Mouse (Mus musculus): ENCODE data around the gene Mettl27. TPM values are rescaled to one million over a fixed set of nuclear protein-coding genes. Genes with fewer than 3 reads are reported as not detected.
A peak's percentile ranks its signal among the peaks of the same experiment; 100 is the strongest.

The Mettl27 gene
- polyA plus RNA-seq, 1 experiment from 2014 or later: 26.3 TPM

GRCm38 (mm10) chr5:134896965-134897364 is 35.2 kb upstream of the Mettl27 start:
- H3K4me1 ChIP-seq (ENCODE audit: control insufficient read depth, insufficient read depth, low read length): peaks cover 10% of the 10 kb centered on the region
- 81% methylated on average over 8 of the region's 8 CpGs for WGBS
- H3K27ac ChIP-seq (ENCODE audit: low read length): no peak overlapping the region
- no peaks in the 10 kb centered on the region for H3K9me3 ChIP-seq (ENCODE audit: control insufficient read depth, low read depth, low read length)
- H3K4me3 ChIP-seq (ENCODE audit: low read depth, low read length): no peak overlapping the region
- H3K4me2 ChIP-seq (replicated peaks; ENCODE audit: low read depth, low read length): no peak overlapping the region
- H3K9ac ChIP-seq (replicated peaks; ENCODE audit: low read depth, low read length): no peak overlapping the region
- no peak for ATAC-seq (ENCODE audit: insufficient number of reproducible peaks, insufficient read depth, low FRiP score, low read depth)
- no peaks in the 10 kb centered on the region for H3K27me3 ChIP-seq (ENCODE audit: control insufficient read depth, insufficient read depth, low read length)
- H3K36me3 ChIP-seq (ENCODE audit: control insufficient read depth, insufficient read depth, low read length): no peaks in the 10 kb centered on the region

GRCm38 (mm10) chr5:134897596-134897995 is 34.6 kb upstream of the Mettl27 start:
- 26% methylated on average over 16 of the region's 17 CpGs for WGBS
- peaks cover 10% of the 10 kb centered on the region for H3K4me1 ChIP-seq (ENCODE audit: control insufficient read depth, insufficient read depth, low read length)
- no peak overlapping the region for H3K9ac ChIP-seq (replicated peaks; ENCODE audit: low read depth, low read length)
- H3K27ac ChIP-seq (ENCODE audit: low read length): no peak overlapping the region
- H3K9me3 ChIP-seq (ENCODE audit: control insufficient read depth, low read depth, low read length): no peaks in the 10 kb centered on the region
- H3K4me2 ChIP-seq (replicated peaks; ENCODE audit: low read depth, low read length): peak overlapping the region; percentile 2; the same call in 1 of the 2 replicates
- H3K4me3 ChIP-seq (ENCODE audit: low read depth, low read length): no peak overlapping the region
- ATAC-seq (ENCODE audit: insufficient number of reproducible peaks, insufficient read depth, low FRiP score, low read depth): peak; percentile 20; the same call in 1 of the 2 replicates
- H3K36me3 ChIP-seq (ENCODE audit: control insufficient read depth, insufficient read depth, low read length): no peaks in the 10 kb centered on the region
- H3K27me3 ChIP-seq (ENCODE audit: control insufficient read depth, insufficient read depth, low read length): no peaks in the 10 kb centered on the region

DNA sequence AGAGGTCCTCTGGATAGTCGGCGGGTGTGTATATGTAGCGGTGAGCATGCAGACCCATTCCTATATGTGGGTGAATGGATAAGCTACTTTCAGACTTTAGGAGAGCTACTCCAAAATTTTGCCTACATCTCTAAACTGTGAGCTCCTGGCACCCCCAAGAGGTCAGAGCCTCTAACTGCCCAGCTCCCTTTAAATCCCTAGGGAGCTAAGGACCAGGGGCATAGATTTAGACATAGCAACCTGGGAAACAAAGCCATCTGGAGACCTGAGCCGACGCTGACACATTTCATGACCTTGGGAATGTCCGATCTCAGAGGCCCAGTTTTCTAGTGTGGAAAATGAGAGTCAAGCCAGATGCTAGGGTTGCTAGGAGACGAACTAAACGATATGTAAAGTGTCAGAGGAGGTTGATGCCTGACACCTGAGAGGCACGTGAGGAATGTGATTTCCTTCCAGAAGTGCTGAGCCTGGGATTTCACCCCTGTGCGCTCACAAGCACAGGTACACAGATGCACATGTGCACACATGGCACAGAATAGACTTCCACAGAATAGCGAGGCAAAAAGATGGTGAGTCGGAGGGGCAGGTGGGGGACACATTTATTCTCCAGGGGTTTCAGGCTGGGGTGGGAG is 31.0 kb upstream of the Mettl27 start:
- Histone ChIP-seq H3K4me1 (ENCODE audit: control insufficient read depth, insufficient read depth, low read length) (peaks cover 10% of the 10 kb centered on the region), H3K9me3 (ENCODE audit: control insufficient read depth, low read depth, low read length) (no peaks in the 10 kb centered on the region), H3K27ac (ENCODE audit: low read length) (no peak overlapping the region), H3K4me2 (replicated peaks; ENCODE audit: low read depth, low read length) (no peak overlapping the region), H3K9ac (replicated peaks; ENCODE audit: low read depth, low read length) (no peak overlapping the region), H3K36me3 (ENCODE audit: control insufficient read depth, insufficient read depth, low read length) (no peaks in the 10 kb centered on the region), H3K4me3 (ENCODE audit: low read depth, low read length) (no peak overlapping the region), H3K27me3 (ENCODE audit: control insufficient read depth, insufficient read depth, low read length) (no peaks in the 10 kb centered on the region)
- peak; percentile 31; the same call in 1 of the 2 replicates for ATAC-seq (ENCODE audit: insufficient number of reproducible peaks, insufficient read depth, low FRiP score, low read depth)
- WGBS: 29% methylated on average over 12 of the region's 12 CpGs

- no peak for ATAC-seq (ENCODE audit: insufficient number of reproducible peaks, insufficient read depth, low FRiP score, low read depth)
- 68% methylated on average over 8 of the region's 8 CpGs for WGBS
Measured at GRCm38 (mm10) chr5:134901644-134902027, 30.5 kb upstream of the Mettl27 start.

GRCm38 (mm10) chr5:134906633-134907032 is 25.5 kb upstream of the Mettl27 start, which contains the start of gene Tmem270:
Gene Tmem270, minus strand, starts transcription at chr5:134906733.
- no peaks in the 10 kb centered on the region for H3K36me3 ChIP-seq (ENCODE audit: control insufficient read depth, insufficient read depth, low read length)

More at GRCm38 (mm10) chr5:134901644-134902027, 30.5 kb upstream of the Mettl27 start:
- H3K4me3 ChIP-seq (ENCODE audit: low read depth, low read length): no peak overlapping the region
- no peak overlapping the region for H3K27ac ChIP-seq (ENCODE audit: low read length)
- no peaks in the 10 kb centered on the region for H3K9me3 ChIP-seq (ENCODE audit: control insufficient read depth, low read depth, low read length)
- H3K4me2 ChIP-seq (replicated peaks; ENCODE audit: low read depth, low read length): no peak overlapping the region
- no peak overlapping the region for H3K9ac ChIP-seq (replicated peaks; ENCODE audit: low read depth, low read length)
- no peaks in the 10 kb centered on the region for H3K36me3 ChIP-seq (ENCODE audit: control insufficient read depth, insufficient read depth, low read length)
- H3K4me1 ChIP-seq (ENCODE audit: control insufficient read depth, insufficient read depth, low read length): peaks cover 10% of the 10 kb centered on the region
- no peaks in the 10 kb centered on the region for H3K27me3 ChIP-seq (ENCODE audit: control insufficient read depth, insufficient read depth, low read length)

GRCm38 (mm10) chr5:134907135-134907534 is 25.0 kb upstream of the Mettl27 start:
- H3K27ac ChIP-seq (ENCODE audit: low read length): no peak overlapping the region
- H3K9ac ChIP-seq (replicated peaks; ENCODE audit: low read depth, low read length): no peak overlapping the region
- no peak overlapping the region for H3K4me3 ChIP-seq (ENCODE audit: low read depth, low read length)
- H3K36me3 ChIP-seq (ENCODE audit: control insufficient read depth, insufficient read depth, low read length): no peaks in the 10 kb centered on the region
- no peaks in the 10 kb centered on the region for H3K9me3 ChIP-seq (ENCODE audit: control insufficient read depth, low read depth, low read length)
- no peaks in the 10 kb centered on the region for H3K4me1 ChIP-seq (ENCODE audit: control insufficient read depth, insufficient read depth, low read length)
- 0% methylated on average over 13 of the region's 13 CpGs for WGBS
- no peaks in the 10 kb centered on the region for H3K27me3 ChIP-seq (ENCODE audit: control insufficient read depth, insufficient read depth, low read length)
- peak; percentile 90 for ATAC-seq (ENCODE audit: insufficient number of reproducible peaks, insufficient read depth, low FRiP score, low read depth)
- H3K4me2 ChIP-seq (replicated peaks; ENCODE audit: low read depth, low read length): no peak overlapping the region

More at GRCm38 (mm10) chr5:134906633-134907032, 25.5 kb upstream of the Mettl27 start, which contains the start of gene Tmem270:
- H3K4me1 ChIP-seq (ENCODE audit: control insufficient read depth, insufficient read depth, low read length): no peaks in the 10 kb centered on the region
- H3K9ac ChIP-seq (replicated peaks; ENCODE audit: low read depth, low read length): no peak within 1 kb of the TSS
- no peaks in the 10 kb centered on the region for H3K27me3 ChIP-seq (ENCODE audit: control insufficient read depth, insufficient read depth, low read length)
- H3K9me3 ChIP-seq (ENCODE audit: control insufficient read depth, low read depth, low read length): no peaks in the 10 kb centered on the region
- ATAC-seq (ENCODE audit: insufficient number of reproducible peaks, insufficient read depth, low FRiP score, low read depth): no peak
- H3K27ac ChIP-seq (ENCODE audit: low read length): no peak within 1 kb of the TSS
- no peak within 1 kb of the TSS for H3K4me2 ChIP-seq (replicated peaks; ENCODE audit: low read depth, low read length)
- H3K4me3 ChIP-seq (ENCODE audit: low read depth, low read length): no peak within 1 kb of the TSS
- whole genome bisulfite sequencing: 83% methylated on average over 6 of the region's 6 CpGs

- no peaks in the 10 kb centered on the region for H3K4me1 ChIP-seq (ENCODE audit: control insufficient read depth, insufficient read depth, low read length)
- H3K36me3 ChIP-seq (ENCODE audit: control insufficient read depth, insufficient read depth, low read length): no peaks in the 10 kb centered on the region
- ATAC-seq (ENCODE audit: insufficient number of reproducible peaks, insufficient read depth, low FRiP score, low read depth): no peak
Measured at GRCm38 (mm10) chr5:134911901-134912300, 20.3 kb upstream of the Mettl27 start.

DNA sequence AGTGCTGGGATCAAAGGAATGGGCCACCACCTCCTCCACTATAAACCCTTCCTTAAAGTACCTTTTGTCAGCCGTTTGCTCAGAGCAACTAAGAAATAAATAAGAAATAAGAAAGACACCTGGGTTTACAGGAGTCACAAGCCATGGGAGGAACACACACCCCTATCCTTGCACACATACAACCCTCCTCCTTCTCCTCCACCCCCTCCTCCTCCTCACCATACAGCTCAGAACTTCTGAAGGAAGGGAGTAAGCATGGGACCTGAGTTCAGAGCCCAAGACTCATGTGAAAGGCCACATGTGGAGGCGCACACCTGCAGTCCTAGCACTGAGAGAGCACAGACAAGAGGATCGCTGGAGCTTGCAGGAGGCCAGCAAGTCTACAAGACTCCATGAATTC is 18.8 kb upstream of the Mettl27 start:
- H3K9me3 ChIP-seq (ENCODE audit: control insufficient read depth, low read depth, low read length): no peaks in the 10 kb centered on the region
- no peak overlapping the region for H3K9ac ChIP-seq (replicated peaks; ENCODE audit: low read depth, low read length)
- no peaks in the 10 kb centered on the region for H3K4me1 ChIP-seq (ENCODE audit: control insufficient read depth, insufficient read depth, low read length)
- no peaks in the 10 kb centered on the region for H3K36me3 ChIP-seq (ENCODE audit: control insufficient read depth, insufficient read depth, low read length)
- no peak overlapping the region for H3K4me3 ChIP-seq (ENCODE audit: low read depth, low read length)
- no peak overlapping the region for H3K27ac ChIP-seq (ENCODE audit: low read length)
- 66% methylated on average over 3 of the region's 3 CpGs for WGBS
- H3K4me2 ChIP-seq (replicated peaks; ENCODE audit: low read depth, low read length): no peak overlapping the region
- no peaks in the 10 kb centered on the region for H3K27me3 ChIP-seq (ENCODE audit: control insufficient read depth, insufficient read depth, low read length)
- no peak for ATAC-seq (ENCODE audit: insufficient number of reproducible peaks, insufficient read depth, low FRiP score, low read depth)

More at GRCm38 (mm10) chr5:134911901-134912300, 20.3 kb upstream of the Mettl27 start:
- Histone ChIP-seq H3K9ac (replicated peaks; ENCODE audit: low read depth, low read length) (no peak overlapping the region), H3K4me2 (replicated peaks; ENCODE audit: low read depth, low read length) (no peak overlapping the region), H3K9me3 (ENCODE audit: control insufficient read depth, low read depth, low read length) (no peaks in the 10 kb centered on the region), H3K27me3 (ENCODE audit: control insufficient read depth, insufficient read depth, low read length) (no peaks in the 10 kb centered on the region), H3K27ac (ENCODE audit: low read length) (no peak overlapping the region), H3K4me3 (ENCODE audit: low read depth, low read length) (no peak overlapping the region)
- WGBS: 85% methylated on average over 2 of the region's 2 CpGs

DNA sequence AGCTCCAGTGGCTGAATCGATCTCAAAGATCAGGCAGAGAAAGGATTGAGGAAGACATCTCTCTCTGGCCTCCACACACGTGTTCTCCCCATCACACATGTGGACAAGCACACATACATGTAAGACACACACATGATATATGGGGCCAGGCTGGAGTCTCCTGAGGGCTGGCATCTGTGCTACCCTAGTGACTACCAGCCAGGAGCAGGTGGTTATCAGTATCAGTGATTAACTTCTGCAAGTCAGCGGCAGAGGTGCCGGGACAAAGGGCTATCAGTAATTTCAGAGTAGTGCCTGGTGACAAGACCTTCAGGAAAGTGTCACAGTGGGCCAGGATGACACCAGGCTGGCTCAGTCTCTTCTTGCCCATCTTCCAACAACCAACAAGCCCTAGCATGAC is 18.4 kb upstream of the Mettl27 start:
- Histone ChIP-seq H3K4me3 (ENCODE audit: low read depth, low read length) (no peak overlapping the region), H3K27me3 (ENCODE audit: control insufficient read depth, insufficient read depth, low read length) (no peaks in the 10 kb centered on the region), H3K27ac (ENCODE audit: low read length) (no peak overlapping the region), H3K36me3 (ENCODE audit: control insufficient read depth, insufficient read depth, low read length) (no peaks in the 10 kb centered on the region), H3K4me2 (replicated peaks; ENCODE audit: low read depth, low read length) (no peak overlapping the region), H3K9ac (replicated peaks; ENCODE audit: low read depth, low read length) (no peak overlapping the region), H3K4me1 (ENCODE audit: control insufficient read depth, insufficient read depth, low read length) (no peaks in the 10 kb centered on the region), H3K9me3 (ENCODE audit: control insufficient read depth, low read depth, low read length) (no peaks in the 10 kb centered on the region)
- WGBS: 74% methylated on average over 4 of the region's 4 CpGs
- peak; percentile 65; the same call in 1 of the 2 replicates for ATAC-seq (ENCODE audit: insufficient number of reproducible peaks, insufficient read depth, low FRiP score, low read depth)
